Mouse (Mus musculus): ENCODE data around the gene Pik3cd.

- TF ChIP-seq CTCF (IDR thresholded peaks at IDR 0.05; ENCODE audit: control insufficient read depth, insufficient read depth, low read length) (no peak), POLR2A (IDR thresholded peaks at IDR 0.05; ENCODE audit: borderline replicate concordance, control insufficient read depth, low read depth, low read length) (no peak)
These were observed 81.1 kb downstream of the Pik3cd start for GRCm38 (mm10) chr4:149621286-149621685.
